Comparison of ENCODE assay signal across 8 mouse cellular contexts in the genomic region with DNA sequence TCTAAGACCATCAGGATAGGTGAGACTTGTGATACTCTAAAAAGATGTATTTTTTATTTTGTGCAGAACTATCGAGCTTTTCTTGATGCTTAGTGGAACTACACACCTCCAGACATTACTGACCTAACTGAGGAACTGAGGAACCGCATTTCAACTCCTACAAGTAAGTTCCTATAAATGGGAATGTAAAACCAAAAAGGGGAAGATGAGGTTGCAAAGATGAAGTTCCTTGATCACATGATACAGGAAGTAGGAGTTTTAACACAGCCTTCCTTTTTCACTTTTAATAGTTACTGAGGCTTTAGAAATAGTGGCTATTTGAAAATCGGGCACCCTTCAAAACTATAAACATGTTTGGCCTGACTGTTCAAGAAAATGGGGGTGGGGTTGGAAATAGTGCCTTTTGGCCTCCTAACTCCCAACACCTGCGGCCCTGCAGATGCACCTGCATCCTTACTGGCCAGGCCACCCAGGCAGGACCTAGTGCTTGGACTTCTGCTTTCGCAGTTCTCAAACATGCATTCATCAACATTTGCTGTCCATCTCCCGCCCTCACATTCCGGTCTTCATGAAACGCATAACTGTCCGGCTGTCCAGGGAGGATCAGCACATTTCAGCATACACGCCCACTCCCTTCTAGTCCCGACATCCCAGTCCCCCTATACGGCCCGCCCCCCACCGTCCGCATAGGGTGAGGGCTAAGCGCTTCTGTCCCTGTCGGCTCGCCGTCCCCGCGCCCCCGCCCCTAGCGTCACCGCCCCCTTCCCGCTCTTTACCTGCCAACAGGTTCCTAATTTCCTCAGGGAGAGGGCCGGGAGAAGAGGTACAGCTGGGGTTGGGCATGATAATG. TPM values are rescaled to one million over a fixed set of nuclear protein-coding genes. Genes with fewer than 3 reads are reported as not detected.
A peak's percentile ranks its signal among the peaks of the same experiment; 100 is the strongest.
DNase-seq lines count a peak whose midpoint lies in the region; ATAC-seq lines count a peak whose summit lies in the region.

No protein-coding gene starts in this region.

- no peaks in the 10 kb centered on the region for H3K9me3 ChIP-seq in embryonic facial prominence, embryonic 14.5 days (ENCODE audit: control insufficient read depth, low read length)
- no peaks in the 10 kb centered on the region for H3K9me3 ChIP-seq in limb, embryonic 10.5 days (replicated peaks)
- H3K9me3 ChIP-seq in midbrain, embryonic 14.5 days (ENCODE audit: control insufficient read depth, low read length), result no peaks in the 10 kb centered on the region

- no peak for DNase-seq in frontal cortex, postnatal 14 days (ENCODE audit: low spot score in 2 of 2)
- DNase-seq in embryonic facial prominence, embryonic 14.5 days (ENCODE audit: low spot score), result no peak
- DNase-seq in limb, embryonic 10.5 days (ENCODE audit: low spot score), result no peak
- no peak for DNase-seq in midbrain, embryonic 14.5 days
- no peak for DNase-seq in layer of hippocampus, postnatal 36 days
- DNase-seq in urinary bladder, postnatal 10 days (ENCODE audit: low spot score), result no peak

- H3K4me2 ChIP-seq in embryonic facial prominence, embryonic 14.5 days (ENCODE audit: low read depth, low read length), result peak overlapping the region; percentile 78
- H3K4me2 ChIP-seq in midbrain, embryonic 14.5 days (ENCODE audit: low read length), result peak overlapping the region; percentile 80

- H3K27me3 ChIP-seq in embryonic facial prominence, embryonic 14.5 days (replicated peaks; ENCODE audit: control insufficient read depth, insufficient read depth, low read length), result peaks cover 52% of the 10 kb centered on the region
- peaks cover 27% of the 10 kb centered on the region for H3K27me3 ChIP-seq in limb, embryonic 10.5 days (ENCODE audit: low read depth, poor library complexity, severe bottlenecking)
- peaks cover 60% of the 10 kb centered on the region for H3K27me3 ChIP-seq in midbrain, embryonic 14.5 days (ENCODE audit: control insufficient read depth, insufficient read depth, low read length)

- H3K4me3 ChIP-seq in embryonic facial prominence, embryonic 14.5 days (ENCODE audit: low read depth, low read length), result peak overlapping the region; percentile 55
- H3K4me3 ChIP-seq in limb, embryonic 10.5 days, result peak overlapping the region; percentile 83
- peak overlapping the region; percentile 58 for H3K4me3 ChIP-seq in midbrain, embryonic 14.5 days (replicated peaks; ENCODE audit: low read depth, low read length)

- H3K27ac ChIP-seq in embryonic facial prominence, embryonic 14.5 days (replicated peaks; ENCODE audit: low read depth, low read length), result no peak overlapping the region
- peak overlapping the region; percentile 80 for H3K27ac ChIP-seq in limb, embryonic 10.5 days
- no peak overlapping the region for H3K27ac ChIP-seq in midbrain, embryonic 14.5 days (replicated peaks; ENCODE audit: low read depth, low read length)

- H3K36me3 ChIP-seq in embryonic facial prominence, embryonic 14.5 days (ENCODE audit: control insufficient read depth, insufficient read depth, low read length), result no peaks in the 10 kb centered on the region
- no peaks in the 10 kb centered on the region for H3K36me3 ChIP-seq in limb, embryonic 10.5 days
- no peaks in the 10 kb centered on the region for H3K36me3 ChIP-seq in midbrain, embryonic 14.5 days (ENCODE audit: control insufficient read depth, insufficient read depth, low read length)

- H3K9ac ChIP-seq in embryonic facial prominence, embryonic 14.5 days (ENCODE audit: low read depth, low read length), result peak overlapping the region; percentile 47; the same call in 1 of the 2 replicates
- peak overlapping the region; percentile 43 for H3K9ac ChIP-seq in midbrain, embryonic 14.5 days (replicated peaks; ENCODE audit: low read length)

- peak; percentile 41 for ATAC-seq in frontal cortex, adult (ENCODE audit: low TSS enrichment)
- ATAC-seq in CD4-positive, CD25-positive, alpha-beta regulatory T cell, adult 4 months, result peak; percentile 8
- ATAC-seq in embryonic facial prominence, embryonic 14.5 days (ENCODE audit: low read depth), result no peak; the same call in 1 of the 2 replicates
- ATAC-seq in midbrain, embryonic 14.5 days (ENCODE audit: low FRiP score, low TSS enrichment), result no peak; the same call in 1 of the 2 replicates

- peaks cover 4% of the 10 kb centered on the region; the same call in 1 of the 2 replicates for H3K4me1 ChIP-seq in embryonic facial prominence, embryonic 14.5 days (ENCODE audit: control insufficient read depth, insufficient read depth, low read length)
- H3K4me1 ChIP-seq in limb, embryonic 10.5 days, result peaks cover 44% of the 10 kb centered on the region
- no peaks in the 10 kb centered on the region; the same call in 1 of the 2 replicates for H3K4me1 ChIP-seq in midbrain, embryonic 14.5 days (ENCODE audit: control insufficient read depth, insufficient read depth, low read length)

- WGBS in embryonic facial prominence, embryonic 14.5 days, result 7% methylated on average over 26 of the region's 26 CpGs
- WGBS in limb, embryonic 10.5 days, result 8% methylated on average over 26 of the region's 26 CpGs
- WGBS in midbrain, embryonic 14.5 days, result 10% methylated on average over 26 of the region's 26 CpGs

RNA-seq across cellular contexts. Expression of a gene that starts 0.6 kb away (rescaled TPM):
- 10 to 100 TPM; 18.8 to 22.7 TPM for polyA plus RNA-seq in CD4-positive, CD25-positive, alpha-beta regulatory T cell, adult 4 months (2017; shearing (Covaris generic))
- 18.9 and 25.2 TPM in 2 replicates for polyA plus RNA-seq in embryonic facial prominence, embryonic 14.5 days (2014; fragmentation: Nextera tagmentation; extraction: Ambion mirVana)
- 16.4 and 19.3 TPM in 2 replicates for polyA plus RNA-seq in limb, embryonic 10.5 days (2016; fragmentation: Nextera tagmentation; extraction: Ambion mirVana)
- polyA plus RNA-seq in midbrain, embryonic 14.5 days (2014; fragmentation: Nextera tagmentation; extraction: Ambion mirVana), result 4.5 and 5.8 TPM in 2 replicates
- 10 to 100 TPM; 16.7 to 16.9 TPM for total RNA-seq in layer of hippocampus, postnatal 36 days (2021)

Comparison
In these comparisons a context has a peak if more than half of its experiments do, and no peak if none do; other contexts are left out.
1. ATAC-seq: peak in frontal cortex, adult (single experiment) and CD4-positive, CD25-positive, alpha-beta regulatory T cell, adult 4 months (single experiment); none in embryonic facial prominence, embryonic 14.5 days (single experiment) and midbrain, embryonic 14.5 days (single experiment).
2. Peak in every context shown above with its lines, with median percentiles within 50 percentile points of each other: H3K4me3 ChIP-seq.